Mouse (Mus musculus): ENCODE measurements at regions not wholly inside any gene's neighbourhood (a gene's known extent, or its start where the extent isn't known, plus 50 kb on each side); places are given as distances from the start of the nearest gene placed in this dataset.

GRCm38 (mm10) chr3:119497880-119498279 is 286.4 kb downstream of the Ptbp2 start:
- TF ChIP-seq POLR2A (IDR thresholded peaks at IDR 0.05; ENCODE audit: low read depth, low read length) (no peak), E2F4 (IDR thresholded peaks at IDR 0.05; ENCODE audit: insufficient replicate concordance, low read depth, low read length) (no peak), MAX (IDR thresholded peaks at IDR 0.05; ENCODE audit: low read length) (no peak), POLR2AphosphoS2 (IDR thresholded peaks at IDR 0.05; ENCODE audit: low read depth, low read length) (no peak), IRF4 (IDR thresholded peaks at IDR 0.05; ENCODE audit: low read depth, low read length) (no peak), CTCF (conservative IDR thresholded peaks at IDR 0.05 in 1 of 2, IDR thresholded peaks at IDR 0.05 in 1 of 2; ENCODE audit: low read depth in 2 of 2, low read length in 2 of 2) (no peak), HCFC1 (IDR thresholded peaks at IDR 0.05; ENCODE audit: low read depth, low read length) (no peak), BHLHE40 (IDR thresholded peaks at IDR 0.05; ENCODE audit: low read depth, low read length) (no peak), USF2 (conservative IDR thresholded peaks at IDR 0.05; ENCODE audit: low read depth, low read length) (no peak)
